Mouse (Mus musculus): Measurements from ENCODE around the gene Fam243. TPM values are rescaled to one million over a fixed set of nuclear protein-coding genes. Genes with fewer than 3 reads are reported as not detected.

Fam243 gene
- total RNA-seq, 1 experiment from 2014 or later = not detected

- DNase-seq = peak; percentile 47
These were observed 1.7 kb downstream of the Fam243 start for GRCm38 (mm10) chr16:92319353-92320109.

GRCm38 (mm10) chr16:92316049-92316738, 5.0 kb downstream of the Fam243 start:
- peak; percentile 44 for DNase-seq

DNA sequence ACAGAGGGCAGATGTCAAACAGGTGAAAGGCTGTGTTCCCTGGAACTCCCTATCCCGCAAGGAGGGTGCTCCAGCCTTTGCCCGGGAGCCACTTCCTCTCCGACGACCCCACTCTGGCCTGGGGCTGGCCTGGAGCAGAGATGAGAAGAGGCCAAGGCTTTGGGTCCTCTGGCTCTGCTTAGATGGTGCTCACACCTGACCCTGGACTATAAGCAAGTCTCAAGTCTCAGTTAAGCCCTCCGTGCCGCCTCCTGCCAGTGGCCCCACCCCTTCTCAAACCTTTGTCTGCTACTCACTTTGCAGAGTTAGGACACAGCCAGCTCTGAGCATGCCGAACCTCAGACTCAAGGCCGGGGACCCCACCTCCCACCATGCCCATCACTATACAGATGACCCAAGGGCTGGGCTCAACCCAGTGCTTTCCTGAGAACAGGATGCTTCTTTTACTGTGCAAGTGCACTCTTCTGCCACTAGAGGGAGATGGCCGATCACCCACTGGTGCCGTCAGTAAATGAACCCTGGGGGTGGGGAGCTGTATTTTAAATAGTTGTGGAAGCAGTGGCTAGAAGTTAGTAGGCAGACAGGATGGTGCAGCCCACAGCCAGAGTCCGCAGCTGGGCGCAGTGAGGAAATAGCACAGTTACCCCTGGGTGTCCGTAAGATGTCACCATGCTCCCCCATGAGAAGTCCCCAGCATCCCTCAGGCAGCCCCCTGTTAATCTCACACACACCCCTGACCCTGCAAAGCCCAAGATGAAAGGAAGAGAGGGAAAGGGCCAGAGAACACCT, 7.1 kb downstream of the Fam243 start:
- DNase-seq = peak; percentile 24

DNA sequence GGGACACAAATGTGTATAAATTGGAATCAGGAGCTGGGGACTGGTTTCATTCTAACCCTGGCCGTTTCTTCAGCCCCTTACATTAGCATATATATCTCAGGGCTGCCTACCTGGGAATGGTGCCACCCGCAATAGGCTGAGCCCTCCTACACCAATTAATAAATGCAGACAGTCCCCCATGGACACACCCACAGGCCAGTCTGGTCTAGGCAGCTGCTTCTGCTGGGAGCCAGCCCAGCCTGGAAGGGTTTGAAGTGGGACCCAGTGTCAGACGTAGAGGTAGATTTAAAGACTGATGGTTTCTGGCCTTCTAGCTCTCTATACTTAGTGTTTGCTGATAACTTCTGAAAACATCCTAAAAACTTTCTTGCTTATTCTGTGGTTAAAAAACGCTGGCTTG, 12.1 kb downstream of the Fam243 start:
- DNase-seq = no peak

- DNase-seq = no peak
These were observed 13.3 kb downstream of the Fam243 start for GRCm38 (mm10) chr16:92307947-92308346.

GRCm38 (mm10) chr16:92305519-92305918, 15.7 kb downstream of the Fam243 start:
- DNase-seq = no peak

GRCm38 (mm10) chr16:92302506-92302905, 18.7 kb downstream of the Fam243 start:
- DNase-seq = no peak

DNA sequence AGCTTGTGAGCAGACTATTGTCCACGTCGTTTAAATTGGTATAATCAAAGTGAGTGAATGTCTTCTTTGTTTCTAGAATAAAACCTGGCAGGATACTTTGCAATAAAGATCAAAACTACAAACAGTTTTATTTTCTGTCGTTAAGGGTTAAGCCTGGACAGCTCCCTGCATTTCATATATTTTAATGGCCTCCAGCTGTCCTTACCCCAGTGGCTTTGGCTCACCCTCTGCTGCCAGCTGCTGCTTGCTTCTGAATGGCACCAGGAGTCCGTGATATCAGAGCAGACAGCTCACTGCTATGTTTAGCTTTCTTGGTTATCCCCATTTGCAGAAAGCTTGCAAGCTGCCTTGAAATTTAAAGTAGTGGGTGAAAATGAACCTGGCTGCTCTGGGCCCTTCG, 19.3 kb downstream of the Fam243 start:
- no peak for DNase-seq

DNA sequence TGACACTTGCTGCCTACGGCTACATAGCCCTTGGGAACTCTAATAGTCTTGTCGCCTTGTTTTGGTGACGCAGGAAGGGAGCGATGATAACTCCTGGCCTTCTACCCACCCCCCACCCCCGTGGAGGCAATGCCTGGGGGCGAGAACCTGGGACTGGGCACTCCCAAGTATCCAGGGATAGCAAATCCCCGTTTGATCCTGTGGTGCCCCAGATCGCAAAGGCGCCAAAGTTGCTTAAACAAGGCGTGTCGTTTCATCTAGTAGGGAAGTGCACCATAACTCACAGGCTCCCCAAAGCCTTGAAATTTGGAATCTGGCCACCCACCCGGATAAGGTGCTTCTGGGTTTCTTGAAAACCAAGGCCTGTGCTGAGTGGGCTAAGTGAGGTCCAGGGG, 19.8 kb downstream of the Fam243 start:
- DNase-seq = peak; percentile 22

DNA sequence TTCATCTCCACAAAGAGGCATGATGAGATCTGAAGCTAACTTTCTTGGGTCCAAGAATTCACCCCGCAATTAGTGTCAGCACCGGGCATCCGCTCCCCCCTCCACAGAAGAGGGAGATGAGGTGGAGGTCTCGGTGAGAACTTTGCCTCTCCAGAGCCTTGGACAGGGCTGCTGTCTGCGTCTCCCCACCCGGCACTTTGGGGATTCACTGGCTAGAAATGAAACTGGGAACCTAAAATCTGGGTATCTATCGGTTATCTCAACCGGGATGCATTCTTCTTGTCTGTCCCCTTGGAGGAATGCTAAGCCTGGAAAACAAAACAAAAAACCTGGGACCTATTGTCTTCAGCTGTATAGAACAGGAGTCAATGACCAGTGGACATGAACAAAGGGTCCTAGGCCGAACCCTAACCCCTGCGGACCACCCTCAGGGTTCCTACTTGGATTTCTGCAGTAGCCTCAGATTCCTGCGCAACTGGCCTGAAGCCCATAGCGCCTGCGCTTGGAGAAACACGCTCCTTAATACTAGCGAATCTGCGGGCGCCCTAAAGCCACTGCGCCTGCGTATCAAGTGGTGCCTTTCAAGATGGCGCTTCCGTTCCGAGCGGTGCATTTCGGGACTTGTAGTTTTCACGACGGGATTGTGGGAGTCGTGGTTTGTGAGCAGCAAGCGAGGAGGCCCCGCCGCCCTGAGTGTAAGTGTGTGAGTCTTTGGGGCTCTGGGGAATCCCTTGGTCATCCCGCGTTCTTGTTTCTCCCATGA, 20.4 kb downstream of the Fam243 start, which contains the start of gene Smim11:
TSS of gene Smim11 (plus strand) at position 638 of the 763 bp plus-strand sequence.
- DNase-seq = peak; percentile 91

- no peak for DNase-seq
These were observed 25.9 kb downstream of the Fam243 start for GRCm38 (mm10) chr16:92295328-92295727.

DNA sequence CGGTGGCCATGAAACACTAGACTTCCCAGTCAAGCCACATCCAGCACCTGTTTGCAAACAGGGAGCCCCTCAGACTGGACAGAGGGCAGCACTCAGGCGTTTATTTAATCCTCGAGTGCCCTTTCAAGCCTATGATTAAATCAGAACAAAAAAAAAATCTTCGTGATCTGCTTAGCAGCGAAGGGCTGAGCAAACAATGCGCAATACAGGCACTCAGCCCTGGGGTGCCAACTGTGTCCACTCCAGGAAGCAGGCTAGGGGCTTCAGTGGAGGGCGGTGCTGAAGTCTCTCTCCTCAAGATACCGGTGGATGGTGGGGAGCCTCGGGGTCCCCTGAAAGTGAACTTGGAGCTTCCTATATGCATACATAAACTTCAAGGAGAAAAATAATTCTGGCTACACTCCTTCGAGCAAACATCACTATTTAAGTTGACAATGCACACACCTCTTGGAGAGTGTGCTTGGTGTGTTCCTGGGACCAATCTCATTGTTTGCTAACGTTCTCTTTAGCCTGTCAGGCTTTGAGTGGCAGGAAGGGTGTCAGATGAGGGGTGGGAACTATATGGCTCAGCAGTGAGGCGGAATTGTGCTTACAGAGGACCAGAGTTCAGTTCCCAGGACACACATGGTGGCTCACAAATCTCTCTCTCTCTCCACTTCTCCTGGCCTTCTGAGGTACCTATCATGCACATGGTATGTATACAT, 26.8 kb downstream of the Fam243 start:
- no peak for DNase-seq

- no peak for DNase-seq
These were observed 29.1 kb downstream of the Fam243 start, which contains the start of gene Kcne2 for GRCm38 (mm10) chr16:92292101-92292500. TSS of gene Kcne2 (plus strand) at chr16:92292389.

- DNase-seq = no peak
These were observed 31.2 kb downstream of the Fam243 start for GRCm38 (mm10) chr16:92290045-92290444.

DNA sequence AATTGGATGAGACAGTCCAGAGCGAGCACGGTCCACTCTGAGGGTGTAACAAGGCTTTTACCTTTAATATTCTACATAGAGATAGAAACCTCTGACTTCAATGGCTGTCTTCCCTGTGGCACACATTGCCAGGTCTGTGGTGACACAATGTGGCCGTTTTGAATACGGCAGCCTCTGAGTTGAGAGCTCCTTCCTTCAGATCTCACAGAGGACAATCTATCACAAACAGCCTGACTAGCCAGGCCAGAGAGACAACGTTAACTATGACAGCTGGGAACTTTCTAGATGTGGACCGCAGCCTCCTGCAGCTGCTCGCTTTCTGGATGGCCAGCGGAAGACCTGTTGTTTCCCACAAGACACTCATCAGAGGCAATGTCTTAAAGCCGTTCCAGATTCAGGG, 32.5 kb downstream of the Fam243 start:
- DNase-seq = no peak

DNA sequence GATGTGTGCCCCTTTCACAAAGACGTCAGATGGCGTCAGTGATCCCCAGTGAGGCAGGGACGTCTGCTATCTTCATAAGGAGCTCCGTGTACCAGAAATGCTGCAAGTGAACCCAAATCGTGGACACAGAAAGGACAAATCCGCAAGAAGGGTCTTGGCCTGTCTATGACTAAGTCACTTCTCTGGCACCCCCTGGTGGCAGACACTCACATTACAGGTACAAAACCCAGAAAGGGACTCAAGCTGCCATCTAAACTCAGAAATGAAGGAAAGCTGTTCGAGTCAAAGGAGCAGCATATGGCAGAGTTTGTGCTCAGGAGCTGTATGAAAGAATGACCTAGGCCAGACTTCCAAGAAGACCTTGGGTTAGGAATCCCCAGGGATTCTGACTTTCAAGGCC, 34.6 kb downstream of the Fam243 start:
- DNase-seq = peak; percentile 86

DNA sequence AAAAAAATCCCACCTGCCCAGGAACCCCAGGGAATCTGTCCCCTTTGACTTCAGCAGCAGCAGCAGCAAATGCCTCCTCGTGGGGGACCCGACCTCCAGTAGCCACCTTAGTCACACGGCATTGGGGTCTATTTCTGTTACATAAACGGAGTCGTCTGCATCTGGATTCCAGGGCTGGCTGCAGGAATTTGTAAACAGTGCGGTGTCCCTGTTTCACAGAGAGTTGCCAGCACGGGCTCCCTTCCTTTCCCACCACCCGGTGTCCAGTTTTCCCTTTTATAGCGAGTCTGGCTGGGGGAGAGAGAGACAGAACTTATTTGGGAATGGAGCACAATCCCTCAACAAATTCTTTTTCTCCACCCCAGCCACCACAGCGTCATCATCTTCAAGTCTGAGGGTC, 36.2 kb downstream of the Fam243 start:
- no peak for DNase-seq

- no peak for DNase-seq
These were observed 38.6 kb downstream of the Fam243 start for GRCm38 (mm10) chr16:92282671-92283070.

GRCm38 (mm10) chr16:92275526-92275925, 45.7 kb downstream of the Fam243 start:
- peak; percentile 62 for DNase-seq

DNA sequence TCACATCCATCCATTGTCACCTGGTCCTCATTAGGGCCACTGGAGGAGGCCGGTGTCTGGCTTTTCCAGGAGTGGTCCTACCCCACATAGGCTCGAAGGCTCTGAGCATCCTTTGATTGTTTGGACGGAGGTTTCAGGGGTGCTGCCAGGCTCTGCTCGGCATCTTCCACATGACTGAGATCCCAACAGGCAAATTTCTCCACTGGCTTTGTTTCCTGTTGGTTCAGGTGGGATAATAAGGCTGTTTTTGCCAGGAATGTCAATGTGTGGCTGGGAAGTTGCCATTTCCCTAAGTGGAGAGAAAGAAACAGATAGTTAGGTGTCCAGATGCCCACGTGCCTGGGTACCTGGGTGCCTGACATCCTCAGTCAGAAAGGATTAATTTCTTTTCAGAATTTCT, 46.7 kb downstream of the Fam243 start:
- no peak for DNase-seq
